Mouse (Mus musculus): ENCODE measurements around the gene Dnlz.
"Not testable (repeated sequence)": the region's sequence is repeated elsewhere in the genome, so short reads cannot be mapped to it uniquely, and the experiment has no call there.

Gene Dnlz

GRCm38 (mm10) chr2:26351358-26352290 is at the start of gene Dnlz:
Dnlz (minus strand) TSS chr2:26352110.
- no peak for DNase-seq (ENCODE audit: extremely low read depth, low read depth, low spot score)

GRCm38 (mm10) chr2:26401023-26401422 is 49.1 kb upstream of the Dnlz start:
- DNase-seq (ENCODE audit: extremely low read depth, low read depth, low spot score): no peak

GRCm38 (mm10) chr2:26400296-26400695 is 48.4 kb upstream of the Dnlz start:
- no peak for DNase-seq (ENCODE audit: extremely low read depth, low read depth, low spot score)

- no peak for DNase-seq (ENCODE audit: extremely low read depth, low read depth, low spot score)
Measured at GRCm38 (mm10) chr2:26399647-26400046, 47.7 kb upstream of the Dnlz start.

GRCm38 (mm10) chr2:26398978-26399377 is 47.1 kb upstream of the Dnlz start:
- DNase-seq (ENCODE audit: extremely low read depth, low read depth, low spot score): peak; percentile 66

- no peak for DNase-seq (ENCODE audit: extremely low read depth, low read depth, low spot score)
Measured at GRCm38 (mm10) chr2:26391617-26392016, 39.7 kb upstream of the Dnlz start.

- no peak for DNase-seq (ENCODE audit: extremely low read depth, low read depth, low spot score)
Measured at GRCm38 (mm10) chr2:26390954-26391353, 39.0 kb upstream of the Dnlz start.

- DNase-seq (ENCODE audit: extremely low read depth, low read depth, low spot score): no peak
Measured at GRCm38 (mm10) chr2:26389154-26389690, 37.3 kb upstream of the Dnlz start, which contains the start of the genes Entr1 and Pmpca. Entr1 (minus strand) TSS chr2:26389316. Pmpca (plus strand) TSS chr2:26389339.

- DNase-seq (ENCODE audit: extremely low read depth, low read depth, low spot score): no peak
Measured at GRCm38 (mm10) chr2:26388682-26389153, 36.8 kb upstream of the Dnlz start.

GRCm38 (mm10) chr2:26387713-26388112 is 35.8 kb upstream of the Dnlz start:
- DNase-seq (ENCODE audit: extremely low read depth, low read depth, low spot score): no peak

- DNase-seq (ENCODE audit: extremely low read depth, low read depth, low spot score): not testable (repeated sequence)
Measured at GRCm38 (mm10) chr2:26380871-26381270, 29.0 kb upstream of the Dnlz start.

GRCm38 (mm10) chr2:26380131-26380771 is 28.3 kb upstream of the Dnlz start, which contains the start of gene Snapc4:
Snapc4 (minus strand) TSS chr2:26380653.
- no peak for DNase-seq (ENCODE audit: extremely low read depth, low read depth, low spot score)

GRCm38 (mm10) chr2:26372396-26372795 is 20.5 kb upstream of the Dnlz start:
- no peak for DNase-seq (ENCODE audit: extremely low read depth, low read depth, low spot score)

GRCm38 (mm10) chr2:26368572-26368971 is 16.7 kb upstream of the Dnlz start:
- DNase-seq (ENCODE audit: extremely low read depth, low read depth, low spot score): no peak

GRCm38 (mm10) chr2:26367911-26368310 is 16.0 kb upstream of the Dnlz start:
- DNase-seq (ENCODE audit: extremely low read depth, low read depth, low spot score): no peak

GRCm38 (mm10) chr2:26364738-26365465 is 13.0 kb upstream of the Dnlz start:
- no peak for DNase-seq (ENCODE audit: extremely low read depth, low read depth, low spot score)

- DNase-seq (ENCODE audit: extremely low read depth, low read depth, low spot score): no peak
Measured at GRCm38 (mm10) chr2:26363481-26363880, 11.6 kb upstream of the Dnlz start.

GRCm38 (mm10) chr2:26362991-26363390 is 11.1 kb upstream of the Dnlz start:
- no peak for DNase-seq (ENCODE audit: extremely low read depth, low read depth, low spot score)

GRCm38 (mm10) chr2:26360772-26361171 is 8.9 kb upstream of the Dnlz start, which contains the start of gene Card9:
Card9 (minus strand) TSS chr2:26360918.
- no peak for DNase-seq (ENCODE audit: extremely low read depth, low read depth, low spot score)

- DNase-seq (ENCODE audit: extremely low read depth, low read depth, low spot score): no peak
Measured at GRCm38 (mm10) chr2:26359983-26360382, 8.1 kb upstream of the Dnlz start.
